Mouse (Mus musculus) liver (tissue): ENCODE measurements around the gene Tubb4b.
"Not testable (repeated sequence)": the region's sequence is repeated elsewhere in the genome, so short reads cannot be mapped to it uniquely, and the experiment has no call there.

ENCODE experiments used
- DNase-seq: peaks from one replicate; pipeline ENCODE4 v3.0.0-alpha.2; 2020; ENCODE audit warnings: mixed read lengths

Gene Tubb4b

DNA sequence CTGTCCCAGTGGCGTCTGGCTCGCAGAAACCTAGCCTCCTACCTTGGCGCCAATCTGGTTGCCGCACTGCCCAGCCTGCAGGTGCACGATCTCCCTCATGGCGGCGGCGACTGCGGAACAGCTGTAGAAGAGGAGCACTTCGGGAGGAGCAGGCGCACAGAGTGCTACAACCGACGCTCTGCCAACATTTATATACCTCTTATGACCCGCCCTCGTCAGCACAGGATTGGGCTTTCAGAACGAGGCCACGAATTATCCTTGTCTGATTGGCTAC lies at the start of gene Tubb4b:
Tubb4b (minus strand) TSS at position 211 of the 274 bp plus-strand sequence.
- DNase-seq, result no peak

- DNase-seq, result no peak
Measured at GRCm38 (mm10) chr2:25273010-25273409, 48.5 kb upstream of the Tubb4b start.

- DNase-seq, result no peak
Measured at GRCm38 (mm10) chr2:25272515-25272914, 48.0 kb upstream of the Tubb4b start.

DNA sequence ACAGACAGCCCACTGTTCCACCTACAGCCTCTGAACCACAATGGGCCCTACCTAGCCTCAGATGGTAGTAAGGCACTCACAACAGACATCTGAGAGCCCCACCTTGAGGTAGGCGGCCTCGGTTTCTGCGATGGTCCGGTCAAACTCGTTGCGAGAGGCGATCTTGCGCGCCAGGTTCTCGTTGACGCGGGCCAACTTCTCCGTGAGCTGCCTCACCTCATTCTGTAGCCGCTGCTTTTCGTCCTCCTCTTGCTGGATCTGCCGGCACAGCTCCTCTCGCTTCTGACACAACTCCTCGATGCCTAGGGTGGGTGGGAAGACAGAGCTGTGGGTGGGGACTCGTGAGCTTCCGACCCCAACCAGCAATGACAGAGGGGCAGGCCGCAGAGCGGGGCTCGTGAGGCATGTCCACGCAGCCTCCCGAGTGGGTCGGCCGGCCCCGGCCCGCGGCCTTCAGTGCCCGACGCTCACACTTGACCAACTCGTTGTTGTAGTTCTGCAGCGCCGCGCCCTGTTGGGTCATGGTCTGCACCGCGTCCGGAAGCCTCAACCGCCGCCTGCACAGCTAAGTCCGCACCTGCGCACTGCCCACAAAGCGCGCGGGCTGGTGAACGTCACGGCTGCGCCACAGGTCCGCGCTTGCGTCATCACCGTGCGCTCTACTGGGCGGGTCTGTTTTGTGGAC lies 47.5 kb upstream of the Tubb4b start, which contains the start of the genes Ssna1 and Anapc2:
Ssna1 (minus strand) TSS at position 612 of the 685 bp plus-strand sequence.
Anapc2 (plus strand) TSS at position 652 of the 685 bp plus-strand sequence.
- DNase-seq, result peak; percentile 98

GRCm38 (mm10) chr2:25267746-25268309 lies 43.3 kb upstream of the Tubb4b start:
- no peak for DNase-seq

DNA sequence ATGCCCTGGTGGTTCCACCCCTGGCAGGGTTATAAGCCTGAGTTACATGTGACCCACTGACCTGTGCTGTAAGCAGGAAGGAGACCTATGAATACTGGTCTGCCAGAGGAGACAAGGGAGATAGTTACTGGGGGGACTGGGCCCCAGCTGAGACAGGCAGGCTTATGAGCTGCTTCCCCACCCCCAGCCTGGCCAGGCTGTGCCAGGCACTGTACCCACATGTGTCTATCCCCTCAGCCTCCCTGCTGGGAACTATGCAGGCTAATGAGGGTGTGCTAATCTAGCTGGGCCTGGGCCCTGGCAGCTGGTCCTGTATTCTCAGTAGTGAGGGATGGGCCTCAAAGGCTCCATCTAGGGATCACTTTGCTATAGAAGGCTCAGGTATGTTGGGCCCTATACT lies 42.7 kb upstream of the Tubb4b start:
- DNase-seq, result no peak

DNA sequence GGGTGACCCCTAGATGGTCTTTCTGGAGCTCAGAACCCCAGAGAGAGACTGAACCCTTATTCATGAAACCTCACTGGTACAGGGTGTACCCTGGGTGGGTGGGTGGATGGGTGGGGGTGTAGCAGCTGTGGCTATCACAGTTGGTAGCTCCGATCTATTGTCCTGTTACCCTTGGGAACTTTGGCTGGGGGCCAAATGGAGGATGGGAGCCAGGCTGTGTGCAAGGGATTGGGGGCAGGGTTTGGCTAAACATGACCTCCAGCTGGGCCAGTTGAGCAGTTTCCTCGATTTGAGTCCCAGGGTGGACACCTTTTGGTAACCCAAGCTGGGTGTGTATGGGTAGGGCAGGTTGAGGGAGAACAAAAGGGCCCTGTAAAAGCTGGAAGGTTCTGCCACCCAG lies 42.2 kb upstream of the Tubb4b start:
- peak; percentile 51 for DNase-seq

- peak; percentile 47 for DNase-seq
Measured at GRCm38 (mm10) chr2:25265897-25266656, 41.6 kb upstream of the Tubb4b start.

DNA sequence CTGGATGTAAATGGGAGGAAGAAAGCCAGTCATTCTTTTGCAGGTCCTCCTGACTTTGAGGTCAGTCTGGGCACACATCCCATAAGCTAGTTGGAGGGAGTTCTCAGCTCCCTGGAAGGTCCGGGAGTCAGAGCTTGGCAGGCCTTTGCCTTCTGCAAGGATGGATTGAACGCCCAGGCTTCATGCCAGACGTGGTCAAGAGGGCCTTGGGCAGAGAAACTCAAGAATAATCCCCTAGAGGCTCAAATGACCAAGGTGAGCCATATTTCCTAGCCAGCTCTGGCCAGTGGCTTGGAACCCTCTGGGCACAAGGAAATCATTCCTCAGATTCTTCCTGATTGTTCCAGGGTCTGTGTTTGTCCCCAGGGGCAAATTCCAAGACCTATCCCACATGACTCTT lies 40.3 kb upstream of the Tubb4b start:
- no peak for DNase-seq

DNA sequence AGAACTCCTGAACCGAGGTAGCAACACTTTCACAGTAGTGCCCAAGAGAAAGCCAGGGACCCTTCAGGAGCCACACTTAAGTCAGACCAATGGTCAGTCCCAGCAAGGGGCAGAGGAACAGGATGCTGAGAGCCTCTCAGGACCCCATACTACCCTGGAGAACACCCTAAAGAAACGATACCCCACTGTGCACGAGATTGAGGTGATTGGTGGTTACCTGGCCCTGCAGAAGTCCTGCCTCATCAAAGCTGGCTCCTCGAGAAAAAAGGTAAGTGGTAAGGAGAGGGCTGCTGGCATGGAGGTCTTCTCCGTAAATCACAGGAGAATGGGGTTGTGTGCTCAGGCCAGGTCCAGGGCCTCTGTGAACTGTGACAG lies 39.8 kb upstream of the Tubb4b start:
- DNase-seq, result no peak

GRCm38 (mm10) chr2:25263623-25264285 lies 39.3 kb upstream of the Tubb4b start:
- DNase-seq, result no peak

DNA sequence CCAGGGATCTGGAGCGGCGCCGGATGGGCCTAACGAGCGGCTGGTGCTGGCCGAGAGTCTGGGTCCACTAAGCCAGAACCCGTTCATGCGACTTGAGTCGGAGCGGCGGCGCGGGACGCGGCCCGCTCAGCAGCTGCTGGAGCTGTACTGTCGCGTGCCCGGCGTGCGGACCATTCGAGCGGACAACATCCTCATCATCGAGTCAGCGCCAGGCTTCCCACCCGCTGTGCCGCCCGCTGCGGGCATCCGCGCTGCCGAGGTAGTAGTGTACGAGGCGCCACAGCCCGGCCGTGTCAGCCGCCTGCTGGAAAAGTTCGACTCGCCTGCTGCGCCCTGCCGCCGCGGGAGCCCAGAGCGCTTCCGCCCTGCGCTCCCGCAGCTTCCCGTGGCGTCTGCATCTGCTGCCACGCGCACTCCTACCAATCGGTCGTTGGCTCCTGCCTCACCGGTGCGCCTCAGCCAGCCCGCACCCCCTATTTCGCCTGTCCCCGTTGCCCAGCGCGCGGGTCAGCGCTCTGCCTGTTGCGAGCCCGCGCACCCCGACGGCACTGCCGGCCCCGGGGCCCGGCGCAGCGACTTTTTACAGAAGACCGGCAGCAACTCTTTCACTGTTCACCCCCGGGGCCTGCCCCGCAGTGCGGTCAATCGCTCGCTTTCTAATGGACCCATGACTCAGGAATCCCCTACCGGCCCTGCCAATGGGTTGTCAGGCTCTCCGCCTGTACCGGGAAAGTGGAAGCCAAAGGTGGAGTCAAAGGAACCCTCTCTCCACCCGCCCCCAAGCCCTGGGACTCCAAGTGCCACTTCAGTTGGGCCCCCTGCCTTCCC lies 38.5 kb upstream of the Tubb4b start:
- peak; percentile 54 for DNase-seq

GRCm38 (mm10) chr2:25262291-25262767 lies 37.8 kb upstream of the Tubb4b start, which contains the start of gene Tprn:
Gene Tprn (plus strand): TSS chr2:25262618.
- peak; percentile 98 for DNase-seq

GRCm38 (mm10) chr2:25261870-25262269 lies 37.4 kb upstream of the Tubb4b start:
- DNase-seq, result no peak

DNA sequence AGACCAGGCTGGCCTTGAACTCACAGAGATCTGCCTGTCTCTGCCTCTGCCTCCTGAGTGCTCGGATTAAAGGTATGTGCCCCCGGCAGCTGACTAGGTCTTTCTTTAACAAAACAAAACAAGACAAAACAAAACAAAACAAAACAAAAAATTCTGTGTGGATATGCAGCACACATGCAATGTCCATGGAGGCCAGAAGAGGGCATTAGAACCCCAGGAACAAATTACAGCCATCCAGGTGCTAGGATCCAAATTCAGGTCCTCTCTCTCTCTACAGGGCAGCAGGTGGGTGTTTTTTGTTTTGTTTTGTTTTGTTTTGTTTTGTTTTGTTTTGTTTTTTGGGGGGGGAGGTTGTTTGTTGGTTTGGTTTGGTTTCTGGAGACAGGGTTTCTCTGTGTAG lies 34.4 kb upstream of the Tubb4b start:
- no peak for DNase-seq

DNA sequence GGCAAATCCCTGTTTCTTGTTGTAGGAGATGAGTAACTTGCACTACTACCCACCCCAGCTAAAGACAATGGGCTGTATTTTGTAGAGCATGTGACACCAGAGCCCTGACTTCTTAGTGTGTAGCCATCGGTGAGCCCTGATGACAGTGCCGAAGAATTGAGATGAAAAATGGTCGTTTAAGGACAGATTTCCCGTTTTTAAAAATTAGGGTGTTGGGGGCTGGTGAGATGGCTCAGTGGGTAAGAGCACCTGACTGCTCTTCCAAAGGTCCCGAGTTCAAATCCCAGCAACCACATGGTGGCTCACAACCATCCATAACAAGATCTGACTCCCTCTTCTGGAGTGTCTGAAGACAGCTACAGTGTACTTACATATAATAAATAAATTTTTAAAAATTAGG lies 32.7 kb upstream of the Tubb4b start:
- not testable (repeated sequence) for DNase-seq

DNA sequence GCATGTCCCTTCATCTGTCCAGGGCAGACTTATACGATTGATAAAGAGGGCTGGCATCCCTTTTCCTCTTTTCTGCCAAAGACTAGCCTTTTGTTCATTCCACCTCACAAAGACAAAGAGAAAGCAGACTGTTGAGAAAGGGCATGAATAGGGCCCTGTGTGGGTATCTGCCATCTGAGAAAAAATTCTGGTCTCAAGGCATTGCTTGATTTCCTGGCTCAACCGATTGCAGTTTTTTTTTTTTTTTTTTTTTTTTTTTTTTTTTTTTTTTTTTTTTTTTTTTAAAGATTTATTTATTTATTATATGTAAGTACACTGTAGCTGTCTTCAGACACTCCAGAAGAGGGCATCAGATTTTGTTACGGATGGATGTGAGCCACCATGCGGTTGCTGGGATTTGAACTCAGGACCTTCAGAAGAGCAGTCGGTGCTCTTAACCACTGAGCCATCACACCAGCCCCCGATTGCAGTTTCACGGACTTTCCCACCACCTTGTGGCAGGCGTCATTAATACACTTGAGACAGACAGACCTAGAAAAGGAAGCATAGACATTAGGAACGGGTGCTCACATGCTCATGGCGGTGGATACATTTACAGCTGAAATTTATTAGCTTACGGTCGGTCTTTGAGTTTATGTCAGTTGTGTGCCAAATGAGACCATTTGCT lies 32.1 kb upstream of the Tubb4b start:
- DNase-seq, result peak; percentile 59

DNA sequence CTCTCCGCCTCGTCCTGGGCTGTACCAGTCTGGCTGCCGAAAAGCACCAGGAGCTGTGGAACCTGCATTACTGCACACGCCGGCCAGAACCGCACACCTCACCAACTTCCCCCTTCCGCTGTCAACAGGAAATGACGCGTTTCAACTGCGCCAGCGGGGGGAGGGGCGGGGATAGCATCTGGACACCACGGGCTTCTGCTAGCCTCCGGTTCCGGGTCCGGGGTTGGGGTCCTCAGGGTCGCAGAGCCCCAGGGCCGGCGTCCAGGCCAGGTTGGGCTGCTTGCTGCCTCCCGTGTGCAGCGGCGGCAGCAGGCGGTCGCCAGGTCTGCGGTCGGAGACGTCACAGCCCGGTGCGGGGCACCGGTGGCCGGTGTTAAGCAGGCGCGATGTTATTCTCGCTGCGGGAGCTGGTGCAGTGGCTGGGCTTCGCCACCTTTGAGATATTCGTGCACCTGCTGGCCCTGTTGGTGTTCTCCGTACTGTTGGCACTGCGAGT lies 30.8 kb upstream of the Tubb4b start, which contains the start of gene Tmem203:
Tmem203 (plus strand) TSS at position 156 of the 496 bp plus-strand sequence.
- DNase-seq, result peak; percentile 92

DNA sequence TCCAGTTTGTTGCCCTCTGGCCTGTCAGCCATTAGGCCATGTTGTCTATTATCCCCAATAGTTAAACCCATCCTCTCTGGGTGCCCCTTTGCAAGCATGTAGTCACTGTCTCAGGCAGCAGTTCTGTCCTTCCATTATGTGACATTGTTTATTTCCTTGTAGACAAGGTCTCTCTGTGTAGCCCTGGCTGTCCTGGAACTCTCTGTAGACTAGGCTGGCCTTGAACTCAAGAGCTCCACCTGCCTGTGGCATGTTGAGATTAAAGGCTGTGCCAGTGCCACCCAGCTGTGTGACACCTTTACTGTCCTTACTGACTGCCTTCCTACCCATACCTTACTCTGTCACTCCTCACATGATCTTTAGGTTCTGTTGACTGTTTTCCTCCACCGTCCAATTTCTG lies 27.8 kb upstream of the Tubb4b start:
- no peak for DNase-seq

DNA sequence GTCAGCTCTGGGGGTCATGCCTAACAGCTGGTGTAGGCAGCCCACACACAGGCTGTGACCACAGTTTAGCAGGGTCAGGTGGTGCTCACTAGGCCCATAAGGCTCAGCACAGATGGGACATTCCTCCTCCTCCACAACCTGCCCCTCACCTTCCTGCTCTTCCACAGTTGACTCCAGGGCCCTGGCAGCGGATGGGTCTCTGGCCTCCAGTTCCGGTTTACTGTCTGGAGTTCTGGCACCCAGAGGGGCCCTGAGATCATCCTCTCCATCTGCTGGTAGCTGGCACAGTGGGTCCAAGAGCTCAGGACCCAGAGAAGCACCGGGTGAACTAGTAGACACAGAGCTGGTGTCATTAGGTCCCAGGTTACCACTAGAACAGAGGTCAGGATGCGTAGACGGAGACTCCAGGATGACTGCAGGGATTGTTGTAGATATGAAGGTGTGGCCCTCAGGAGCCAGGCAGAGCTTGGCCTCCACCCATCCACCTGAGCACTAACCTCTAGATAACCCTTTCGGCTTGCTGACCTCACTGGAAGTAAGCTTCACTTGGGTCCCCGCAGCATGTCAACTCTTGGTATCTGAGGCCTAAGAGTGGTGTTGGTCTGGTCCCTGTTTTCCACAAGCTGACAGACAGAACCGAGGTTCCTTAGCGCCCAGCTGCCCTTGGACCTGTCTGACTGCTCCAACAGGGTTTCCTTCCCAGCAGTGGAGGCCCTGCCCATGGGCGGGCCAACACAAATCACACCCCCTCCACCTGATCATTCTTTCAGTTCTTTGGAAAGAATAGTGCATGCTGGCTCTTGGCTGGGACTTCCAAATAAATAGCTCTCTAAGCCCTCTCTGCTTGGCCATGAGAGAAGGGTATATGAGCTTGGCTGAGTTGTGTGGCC lies 21.9 kb upstream of the Tubb4b start, which contains the start of gene AL732309.1:
AL732309.1 (minus strand) TSS at position 681 of the 890 bp plus-strand sequence.
- no peak for DNase-seq
